Mouse (Mus musculus) spleen, embryonic (tissue): ENCODE results near the gene Foxm1.

Source experiments
- CTCF ChIA-PET: fragments of 350-600 bp; sonication (Branson Sonifier 250); formaldehyde crosslinking; loops from one replicate; lab custom pipeline; 2022; lab: Charles Lee

Foxm1 gene

DNA sequence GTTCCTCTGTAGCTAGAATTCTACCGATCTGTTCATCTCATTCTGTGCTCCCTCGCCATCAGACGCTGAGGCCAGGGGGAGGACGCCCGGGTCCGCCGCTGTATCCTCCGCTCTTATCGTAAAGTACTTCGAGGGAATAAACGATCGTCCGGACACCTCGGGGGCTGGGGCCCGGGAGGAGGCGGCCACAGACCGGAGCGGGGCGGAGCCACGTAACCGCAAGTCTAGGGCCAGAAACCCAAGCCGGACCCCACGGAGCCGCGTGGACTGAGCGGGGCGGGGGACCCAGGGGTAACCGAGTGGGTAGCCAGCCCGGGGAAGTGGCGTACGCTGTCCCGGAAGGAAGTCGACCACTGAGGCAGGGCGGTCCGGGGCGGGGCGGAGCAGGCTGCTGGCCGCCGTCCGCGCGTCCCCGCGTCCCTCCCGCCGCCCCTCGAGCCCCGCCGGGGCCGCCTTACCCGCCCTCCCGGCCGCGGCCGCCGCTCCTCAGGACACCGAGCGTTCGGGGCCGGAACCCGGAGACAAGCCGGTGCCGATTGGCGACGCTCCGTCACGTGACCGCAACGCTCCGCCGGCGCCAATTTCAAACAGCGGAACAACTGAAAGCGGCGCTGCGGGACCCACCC is at the start of gene Foxm1, which contains the start of gene Rhno1:
TSS of gene Foxm1 (plus strand) at position 587 of the 626 bp plus-strand sequence.
TSS of gene Rhno1 (minus strand) at position 531 of the 626 bp plus-strand sequence.
- CTCF ChIA-PET, result no interaction called here

DNA sequence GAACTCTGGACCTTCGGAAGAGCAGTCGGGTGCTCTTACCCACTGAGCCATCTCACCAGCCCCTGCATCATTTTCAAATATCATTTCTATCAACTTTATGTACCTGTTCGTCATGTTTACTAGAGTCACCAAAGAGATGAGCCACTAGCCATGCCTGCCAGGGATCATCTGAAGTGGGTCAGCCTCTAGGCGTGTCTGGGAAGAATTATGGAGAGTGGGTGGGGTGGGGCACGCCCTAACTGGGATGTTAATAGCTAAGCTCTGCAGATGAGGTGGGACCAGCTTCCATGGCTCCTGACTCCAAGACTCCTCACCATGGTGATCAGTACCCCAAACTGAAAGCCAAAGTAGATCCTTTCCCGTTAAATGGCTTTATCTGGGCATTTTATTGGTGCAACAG is 48.0 kb upstream of the Foxm1 start:
- CTCF ChIA-PET, result no interaction called here

DNA sequence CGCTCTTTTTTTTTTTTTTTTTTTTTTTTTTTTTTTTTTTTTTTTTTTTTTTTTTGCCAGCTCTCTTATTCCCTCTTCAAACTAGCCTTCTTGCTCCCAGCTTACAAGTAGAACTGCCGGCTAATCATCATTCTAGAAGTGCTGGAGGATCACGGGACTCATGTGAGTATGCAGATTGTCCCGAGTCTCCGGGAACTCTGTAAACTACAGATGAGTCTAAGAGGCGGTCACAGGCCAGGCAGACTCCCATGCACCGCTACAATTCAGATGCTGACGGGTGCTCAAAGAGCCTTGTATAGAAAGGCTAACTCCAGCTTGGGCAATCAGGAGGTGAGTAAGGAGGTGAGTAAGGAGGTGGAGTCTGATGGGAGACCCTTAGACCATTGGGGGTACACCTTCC is 47.2 kb upstream of the Foxm1 start:
- CTCF ChIA-PET, result interaction anchor here (0.6 kb wide), 2 partner anchors 95 to 171 kb away, joined by 3 to 4 read pairs; no protein-coding TSS in a partner anchor

DNA sequence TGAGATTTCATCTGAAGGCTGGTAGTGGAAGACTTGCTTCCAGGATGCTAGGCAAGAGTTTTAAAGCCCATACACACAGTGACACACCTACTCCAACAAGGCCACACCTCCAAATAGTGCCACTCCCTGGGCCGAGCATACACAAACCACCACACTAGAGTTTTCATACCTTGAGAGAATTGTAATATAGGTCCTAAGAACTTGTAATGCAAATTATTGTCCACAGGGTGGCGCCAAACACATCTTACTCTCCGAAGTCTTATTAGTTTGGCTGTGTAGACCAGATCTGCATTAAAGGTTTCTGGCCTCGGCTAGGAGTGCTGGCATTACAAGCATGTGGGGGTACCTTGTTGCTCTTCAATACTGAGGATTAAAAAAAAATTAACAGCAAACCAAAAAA is 44.5 kb upstream of the Foxm1 start:
- CTCF ChIA-PET, result interaction anchor here (0.9 kb wide), 2 partner anchors 93 to 94 kb away, joined by 3 read pairs; no protein-coding TSS in a partner anchor

DNA sequence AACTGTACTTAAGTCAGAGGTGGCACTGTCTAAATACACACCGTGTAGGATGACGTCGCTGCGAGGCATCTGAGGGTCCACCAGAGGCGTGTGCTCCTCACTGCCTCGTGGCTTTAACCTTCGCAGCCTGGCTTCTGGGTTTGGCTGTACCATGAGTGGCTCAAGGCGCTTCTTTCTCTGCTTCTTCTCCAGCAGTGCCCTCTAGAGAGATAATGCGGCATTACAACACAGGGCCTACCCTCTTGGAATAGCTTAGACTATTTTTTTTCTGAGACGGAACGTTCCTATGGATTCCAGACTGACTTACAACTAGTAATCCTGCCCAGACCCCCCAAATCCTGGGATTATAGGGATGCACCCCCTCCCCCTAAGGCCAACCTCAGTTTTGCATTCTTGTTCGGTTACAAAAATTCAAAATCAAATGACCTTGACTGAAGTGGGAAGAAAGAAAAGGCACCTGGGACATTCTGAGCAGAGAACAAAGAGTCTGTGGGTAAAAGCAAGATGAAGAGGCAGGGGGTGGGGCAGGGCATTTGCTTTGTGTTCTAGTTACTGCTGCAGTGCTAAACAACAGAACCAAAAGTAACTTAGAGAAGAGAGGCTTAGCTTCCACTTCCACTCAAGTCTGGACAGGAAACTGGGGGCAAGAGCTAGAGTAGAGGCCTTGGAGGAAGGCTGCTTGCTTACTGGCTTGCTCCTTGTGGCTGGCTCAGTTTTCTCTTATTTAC is 28.2 kb upstream of the Foxm1 start:
- CTCF ChIA-PET, result no interaction called here

DNA sequence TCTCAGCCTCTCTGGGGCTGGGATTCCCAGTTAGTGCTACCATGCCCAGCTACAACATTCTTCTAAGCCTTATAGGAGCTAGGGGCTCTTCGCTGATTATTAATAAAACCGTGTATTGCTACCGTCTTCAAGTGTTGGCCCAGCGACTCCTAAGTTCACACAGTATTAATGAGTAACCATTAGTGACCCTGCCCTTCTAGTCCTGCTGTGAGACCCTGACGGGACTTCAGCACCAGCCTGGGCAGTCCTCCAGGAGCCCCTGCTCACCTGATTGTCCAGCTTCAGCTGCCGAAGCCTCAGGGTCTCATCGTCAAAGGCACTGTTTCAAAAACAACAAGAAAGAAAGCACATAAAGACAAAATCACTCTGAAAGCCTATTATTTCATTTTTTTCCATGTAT is 25.3 kb upstream of the Foxm1 start:
- CTCF ChIA-PET, result no interaction called here

DNA sequence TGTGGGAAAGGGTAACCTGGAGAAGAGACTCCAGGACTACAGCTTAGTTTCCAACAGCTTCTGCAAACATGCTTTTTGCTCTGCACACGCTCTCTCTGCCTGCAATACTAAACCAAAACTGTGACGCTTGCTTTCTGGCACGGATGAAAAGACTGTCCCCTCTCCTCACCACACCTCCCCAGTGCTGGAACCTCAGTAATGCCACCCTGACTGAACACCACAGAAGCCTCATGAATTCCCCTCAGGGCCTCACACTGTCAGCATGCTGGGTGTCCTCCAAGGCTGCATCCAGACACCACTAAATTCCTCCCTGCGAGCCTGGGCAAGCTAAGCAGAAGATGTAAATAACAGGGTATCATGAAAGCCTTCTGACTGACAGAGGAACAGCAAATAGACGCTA is 23.9 kb upstream of the Foxm1 start:
- CTCF ChIA-PET, result no interaction called here

DNA sequence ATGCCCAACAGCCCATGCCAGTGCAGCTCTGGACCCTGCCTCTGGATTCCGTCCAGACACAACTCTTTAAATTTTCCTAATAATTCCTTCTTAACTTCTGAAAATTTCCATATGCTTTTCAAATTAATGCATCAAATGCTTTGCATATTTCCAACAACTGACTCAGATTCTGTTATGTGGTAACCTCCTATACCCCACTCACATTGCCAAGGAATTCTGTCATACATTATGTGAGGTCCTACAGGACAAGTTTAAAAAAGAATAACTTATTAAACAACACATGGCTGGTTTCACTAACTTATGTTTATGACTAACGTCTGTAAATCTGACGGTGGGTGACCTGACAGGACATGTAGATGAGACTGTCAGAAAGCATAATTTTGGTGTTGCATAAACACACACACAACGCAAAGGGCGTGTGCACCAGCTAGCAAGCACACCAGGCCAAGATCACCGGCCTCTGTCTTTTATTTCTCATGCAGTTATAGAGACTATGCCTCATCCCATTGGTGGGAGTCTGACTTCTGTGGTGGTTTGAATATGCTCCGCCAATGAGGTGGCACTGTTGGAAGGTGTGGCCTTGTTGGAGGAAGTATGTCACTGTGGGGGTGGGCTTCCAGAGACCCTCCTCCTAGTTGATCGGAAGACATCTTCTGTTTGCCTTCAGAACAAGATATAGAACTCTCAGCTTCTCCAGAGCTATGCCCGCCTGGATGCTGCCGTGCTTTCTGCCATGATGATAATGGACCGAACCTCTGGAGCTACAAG is 20.6 kb upstream of the Foxm1 start:
- CTCF ChIA-PET, result no interaction called here

DNA sequence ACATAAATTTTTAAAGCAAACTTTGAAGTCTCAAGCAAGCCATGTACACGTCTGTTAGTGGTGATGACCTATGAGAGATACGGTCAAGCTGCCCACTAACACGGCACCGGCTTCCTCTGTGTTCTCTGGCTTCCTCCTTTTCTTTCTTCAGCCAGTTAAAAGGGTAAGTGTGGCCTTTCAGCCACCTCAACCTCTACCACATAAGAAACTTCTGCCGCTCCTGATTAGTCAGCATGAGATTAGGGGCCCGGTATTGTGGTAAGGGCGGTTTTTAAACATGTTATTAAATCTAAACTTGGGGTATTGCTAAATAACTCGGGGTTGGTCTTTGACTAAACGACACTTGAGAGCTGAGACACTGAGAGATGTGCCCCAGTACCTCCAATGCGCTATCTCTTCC is 17.1 kb upstream of the Foxm1 start:
- CTCF ChIA-PET, result no interaction called here

DNA sequence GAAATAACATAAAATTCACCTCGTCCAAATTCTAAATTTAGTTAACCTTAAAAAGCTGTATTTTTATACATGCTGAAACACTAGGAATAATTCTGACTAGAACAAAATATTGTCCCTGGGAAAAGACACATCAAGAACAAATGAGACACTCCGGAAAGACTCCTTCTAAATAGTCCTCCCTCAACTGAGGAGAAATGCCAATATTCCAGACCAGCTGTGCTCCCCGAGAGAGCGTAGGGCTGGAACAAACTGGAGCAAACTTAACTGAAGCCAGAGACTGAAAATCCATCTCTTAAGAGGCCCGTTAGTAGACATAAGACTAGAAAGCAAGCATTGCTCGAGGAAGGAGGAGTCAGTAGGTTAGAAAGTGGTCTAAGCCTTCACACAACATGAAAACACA is 16.0 kb upstream of the Foxm1 start:
- CTCF ChIA-PET, result no interaction called here

DNA sequence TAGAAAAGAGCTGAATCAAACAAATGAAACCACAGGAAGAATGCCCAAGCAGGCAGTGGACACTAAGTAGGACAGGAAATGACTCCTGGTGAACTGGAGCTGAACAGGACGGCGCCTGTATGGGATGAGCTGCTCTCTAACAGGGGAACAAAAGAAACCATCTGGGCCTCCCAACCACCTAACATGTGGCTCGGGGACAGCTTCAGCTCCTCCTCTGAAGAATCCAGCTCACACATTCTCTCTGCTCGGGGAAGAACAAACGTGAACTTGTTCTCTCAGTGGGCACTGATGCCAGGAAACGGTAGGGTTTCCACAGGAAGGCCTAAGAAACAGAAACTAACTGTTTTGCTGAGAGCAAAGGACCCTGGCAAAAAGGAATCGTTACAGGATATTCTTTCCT is 13.1 kb upstream of the Foxm1 start:
- CTCF ChIA-PET, result interaction anchor here (0.7 kb wide), 1 partner anchor 11 kb away, joined by 8 read pairs; no protein-coding TSS in a partner anchor

DNA sequence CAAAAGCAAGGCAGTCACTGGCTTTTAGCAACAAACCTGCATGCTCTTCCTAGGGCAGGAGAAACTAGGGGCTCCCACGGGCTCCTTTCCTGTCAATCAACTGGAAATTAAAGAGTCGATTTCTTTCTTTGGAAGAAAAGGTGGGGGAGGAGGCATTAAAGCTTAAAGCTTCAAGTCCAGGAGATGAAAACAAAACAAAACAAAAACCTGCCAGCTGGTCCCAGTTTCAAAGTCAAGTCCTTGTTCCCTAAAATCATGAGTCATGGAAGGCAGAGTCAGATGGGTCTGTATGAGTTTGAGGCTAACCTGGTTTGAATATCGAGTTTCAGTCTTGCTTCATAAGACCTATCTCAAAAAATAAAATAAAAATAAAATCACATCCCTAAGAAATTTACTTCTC is 8.6 kb upstream of the Foxm1 start:
- CTCF ChIA-PET, result interaction anchor here (0.7 kb wide), 1 partner anchor 62 kb away, joined by 17 read pairs; no protein-coding TSS in a partner anchor

DNA sequence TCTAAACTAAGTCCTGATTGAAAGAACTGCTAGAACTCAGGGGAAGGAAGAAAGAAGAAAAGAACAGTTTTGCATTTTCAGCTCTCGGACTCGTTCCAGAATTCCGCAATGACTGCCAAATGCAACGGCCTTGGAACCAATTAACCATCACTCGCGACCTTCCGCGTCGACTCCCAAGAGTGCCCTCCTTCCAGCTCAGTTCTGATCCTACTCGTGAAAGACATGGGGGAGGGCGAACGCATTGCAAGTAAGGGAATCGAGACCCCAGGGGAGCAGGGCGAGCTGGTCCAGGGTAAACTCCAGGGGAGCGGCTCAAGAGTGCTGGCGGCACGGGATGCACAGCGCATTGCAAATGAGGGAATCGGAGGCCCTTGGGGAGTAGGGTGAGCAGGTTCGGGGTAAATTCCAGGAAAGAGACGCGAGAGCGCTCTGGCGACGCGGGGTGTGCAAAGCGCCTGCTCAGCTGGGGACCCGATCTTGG is 7.5 kb upstream of the Foxm1 start:
- CTCF ChIA-PET, result no interaction called here

DNA sequence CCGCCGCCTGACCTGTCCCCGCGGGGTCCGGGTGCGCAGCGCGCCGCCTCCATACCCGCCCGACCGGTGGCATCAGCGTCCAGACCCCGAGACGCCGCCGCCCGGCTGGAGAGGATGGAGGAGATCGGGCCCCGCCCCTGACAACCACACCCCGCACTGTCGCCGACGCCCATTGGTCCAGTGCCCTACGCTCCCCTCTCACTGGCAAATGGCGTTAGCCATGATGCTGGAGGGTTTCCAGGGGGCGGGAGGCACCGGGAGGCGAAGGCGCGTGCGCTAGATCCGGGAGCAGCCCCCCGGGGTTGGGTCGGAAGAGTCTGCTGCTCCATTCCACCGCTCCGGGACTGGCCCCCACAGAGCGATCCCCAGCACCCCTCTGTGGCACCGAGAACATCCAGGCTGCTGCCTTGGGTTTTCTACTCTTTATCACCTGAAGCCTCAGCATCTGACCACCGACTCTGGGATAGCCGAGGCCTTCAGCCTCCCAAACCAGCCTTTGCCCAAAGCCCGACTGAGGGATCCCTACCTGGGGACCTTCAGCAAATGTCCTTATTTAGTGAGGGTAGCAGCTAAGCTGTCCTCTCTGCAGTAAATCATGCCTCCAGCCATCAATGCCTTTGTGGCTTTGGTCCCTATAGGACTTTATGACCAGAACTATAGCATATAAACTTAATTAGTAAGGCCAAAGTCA is 6.9 kb upstream of the Foxm1 start, which contains the start of gene Tulp3:
TSS of gene Tulp3 (minus strand) at position 126 of the 691 bp plus-strand sequence.
- CTCF ChIA-PET, result no interaction called here

DNA sequence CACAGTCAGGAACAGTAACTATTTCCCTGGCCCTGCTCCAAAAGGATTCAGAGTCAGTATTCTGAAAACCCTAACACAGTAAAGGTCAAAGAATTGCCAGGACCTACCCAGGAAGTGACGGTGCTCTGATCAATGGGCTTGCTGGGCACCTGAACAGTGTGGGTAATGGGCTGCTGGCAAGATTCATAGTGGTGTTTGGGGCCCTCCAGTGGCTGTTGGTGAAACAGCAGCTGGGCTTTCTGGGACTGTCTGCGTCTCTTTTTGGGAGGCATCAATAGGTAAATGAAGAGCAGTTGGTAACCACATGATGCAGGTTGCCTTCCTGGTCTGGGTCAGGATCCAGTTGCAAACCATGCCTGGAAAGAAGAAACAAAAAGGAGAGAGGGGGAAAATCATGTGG is 3.8 kb upstream of the Foxm1 start:
- CTCF ChIA-PET, result interaction anchor here (0.6 kb wide), 1 partner anchor 56 kb away, joined by 3 read pairs; no protein-coding TSS in a partner anchor

DNA sequence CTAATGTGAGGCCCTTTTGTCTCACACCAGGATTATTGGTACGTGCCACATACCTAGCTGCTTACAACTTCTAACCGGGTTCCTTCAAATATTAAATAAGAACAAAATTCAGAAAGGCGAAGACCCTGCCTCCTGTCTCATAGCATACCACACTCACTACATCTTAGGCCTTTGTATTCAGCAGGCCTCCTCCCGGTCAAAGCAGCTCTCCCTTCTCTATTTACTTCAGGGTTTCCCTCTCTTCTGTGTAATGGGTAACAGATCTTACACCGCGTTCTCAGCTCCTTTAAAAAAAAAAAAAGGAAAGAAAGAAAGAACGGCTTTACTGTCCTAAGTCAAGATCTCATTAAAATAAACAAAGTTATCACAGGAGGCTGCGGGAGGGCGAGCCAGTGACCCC is 866 bp upstream of the Foxm1 start:
- CTCF ChIA-PET, result interaction anchor here (0.7 kb wide), 1 partner anchor 1422 kb away, joined by 3 read pairs; the partner anchor contains the start of gene D6Wsu163e

DNA sequence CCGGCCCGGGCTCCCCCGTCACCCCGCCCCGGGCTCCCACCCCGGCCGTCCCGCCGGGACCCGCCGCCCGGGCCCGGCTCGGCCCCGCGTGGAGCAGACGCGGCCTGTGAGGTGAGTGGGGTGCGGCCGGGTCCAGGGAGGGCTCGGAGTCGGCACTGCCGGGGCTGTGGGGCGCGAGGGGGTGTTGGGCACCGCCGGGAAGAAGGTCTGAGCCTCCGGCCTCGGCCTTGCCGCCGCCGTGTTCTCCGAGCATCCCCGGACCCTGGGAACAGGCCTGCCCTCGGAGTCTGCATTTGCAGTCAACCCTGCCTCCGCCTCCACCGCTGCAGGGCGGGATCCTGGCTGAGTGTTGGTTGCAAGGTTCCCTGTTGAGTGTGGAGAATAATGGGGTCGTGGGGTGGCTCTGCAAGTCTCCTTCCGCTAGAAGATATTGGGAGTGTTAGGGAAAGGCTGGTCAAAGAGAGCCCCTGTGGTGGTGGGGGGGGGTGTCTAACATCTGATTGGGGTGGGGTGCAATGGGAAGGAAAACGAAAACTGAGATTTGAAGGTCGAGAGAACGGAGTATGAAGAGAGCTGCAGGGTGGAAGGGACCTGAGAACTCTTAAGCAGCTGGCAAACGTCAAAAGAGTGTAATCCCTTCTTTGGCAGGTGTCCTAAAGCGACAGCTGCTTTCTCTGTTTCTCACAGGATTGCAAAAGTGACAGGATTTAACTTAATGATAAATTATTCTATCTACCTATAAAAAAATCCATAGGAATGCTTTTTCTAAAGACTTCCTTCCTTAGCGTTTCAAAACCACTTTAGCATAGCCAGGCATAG is 449 bp downstream of the Foxm1 start:
- CTCF ChIA-PET, result no interaction called here

DNA sequence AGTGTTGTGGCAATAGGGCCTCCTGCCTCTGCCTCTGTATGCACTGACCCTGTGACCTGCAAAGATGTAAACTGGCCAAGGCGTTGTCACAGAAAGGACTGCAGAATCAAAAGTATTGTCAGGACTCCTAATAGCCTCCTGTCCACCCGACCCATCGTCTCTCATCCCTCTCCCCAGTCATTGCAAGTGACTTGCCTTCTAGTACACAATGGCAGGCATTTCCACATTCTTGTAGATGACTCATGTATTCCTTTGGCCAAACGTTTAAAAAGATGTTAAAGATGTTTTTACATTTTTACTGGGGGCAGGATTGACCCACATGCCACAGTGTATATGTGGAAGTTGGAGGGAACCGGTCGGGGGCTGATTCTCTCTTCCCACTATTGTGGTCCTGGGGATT is 2.0 kb downstream of the Foxm1 start:
- CTCF ChIA-PET, result interaction anchor here (0.6 kb wide), 1 partner anchor 136 kb away, joined by 22 read pairs; no protein-coding TSS in a partner anchor

DNA sequence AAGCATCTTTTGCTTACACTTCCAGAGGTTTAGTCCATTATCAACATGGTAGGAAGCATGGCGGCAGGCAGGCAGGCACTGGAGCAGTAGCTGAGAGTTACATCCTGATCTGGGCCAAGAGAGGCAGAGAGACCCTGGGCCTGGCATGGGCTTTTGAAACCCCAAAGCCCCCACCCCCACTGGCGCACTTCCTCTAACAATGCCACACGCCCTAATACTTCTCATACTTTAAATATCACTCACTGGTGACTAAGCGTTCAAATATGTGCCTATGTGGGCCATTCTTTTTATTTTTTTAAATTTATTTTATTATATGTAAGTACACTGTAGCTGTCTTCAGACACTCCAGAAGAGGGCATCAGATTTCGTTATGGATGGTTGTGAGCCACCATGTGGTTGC is 3.7 kb downstream of the Foxm1 start:
- CTCF ChIA-PET, result no interaction called here

DNA sequence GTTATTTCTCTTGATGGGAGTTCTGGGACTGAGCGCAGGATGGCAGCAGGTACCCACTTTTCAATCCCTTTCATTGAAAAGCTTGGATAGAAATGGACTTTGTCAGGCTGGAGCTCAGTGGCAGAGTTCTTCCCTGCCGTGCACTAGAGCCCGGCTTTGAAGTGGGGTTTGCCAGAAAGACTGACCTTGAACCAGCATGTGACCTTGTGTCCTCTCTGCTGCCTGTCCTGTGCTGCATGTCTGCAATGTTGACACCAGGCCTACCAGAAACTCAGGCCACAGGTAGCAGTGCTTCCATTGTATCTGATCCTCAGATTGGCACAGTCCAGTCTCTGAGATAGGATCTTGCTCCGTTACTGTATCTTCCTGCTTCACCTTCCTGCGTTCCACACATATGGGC is 7.3 kb downstream of the Foxm1 start:
- CTCF ChIA-PET, result no interaction called here
